Mouse (Mus musculus): Measurements from ENCODE around the gene Luc7l3. TPM values are rescaled to one million over a fixed set of nuclear protein-coding genes. Genes with fewer than 3 reads are reported as not detected.
A peak's percentile ranks its signal among the peaks of the same experiment; 100 is the strongest.

The Luc7l3 gene
- polyA plus RNA-seq (2012; rRNA removed): 94.1 and 138 TPM in 2 replicates
- 96.9 and 104 TPM in 2 replicates for polyA plus RNA-seq (2014; fragmentation: Nextera tagmentation; extraction: Ambion mirVana)

DNA sequence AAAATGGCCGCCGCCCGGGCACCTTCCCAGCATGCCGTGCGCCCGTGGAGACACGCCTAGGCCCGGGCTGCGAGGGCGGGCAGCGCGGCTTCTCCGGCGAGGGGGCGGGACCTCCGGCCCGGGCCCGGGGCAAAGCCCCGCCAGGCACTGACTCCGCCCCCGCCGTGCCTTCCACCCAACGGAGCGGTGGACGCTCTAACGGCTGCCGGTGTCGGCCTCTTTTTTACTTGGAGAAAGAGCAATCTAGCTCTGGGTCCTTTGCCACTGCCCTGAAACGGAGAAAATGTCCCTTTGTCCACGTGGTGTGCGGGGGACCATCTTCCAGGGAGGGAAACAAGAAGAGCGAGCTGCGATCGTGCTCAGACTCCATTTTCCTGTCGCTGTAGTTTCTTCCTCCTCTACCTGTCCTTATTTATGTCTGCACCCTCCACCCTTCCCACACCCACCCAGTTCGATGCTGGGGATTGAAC lies at the start of gene Luc7l3:
Gene Luc7l3 (minus strand): TSS at position 58 of the 470 bp plus-strand sequence.
- peak within 1 kb of the TSS; percentile 76 for H3K4me2 ChIP-seq (replicated peaks; ENCODE audit: low read depth, low read length, severe bottlenecking)
- H3K36me3 ChIP-seq (ENCODE audit: control insufficient read depth, insufficient read depth, low read length): no peaks in the 10 kb centered on the region
- peak within 1 kb of the TSS; percentile 97 for H3K27ac ChIP-seq (replicated peaks; ENCODE audit: low read depth, low read length)
- H3K4me1 ChIP-seq (ENCODE audit: control insufficient read depth, insufficient read depth, low read length): peaks cover 10% of the 10 kb centered on the region
- TF ChIP-seq POLR2A (IDR thresholded peaks at IDR 0.05; ENCODE audit: borderline replicate concordance, extremely low read depth, insufficient read depth, insufficient read length): peak; percentile 81; the same call in 1 of the 2 replicates
- H3K9me3 ChIP-seq (ENCODE audit: control insufficient read depth, low read length): no peaks in the 10 kb centered on the region
- H3K27me3 ChIP-seq (ENCODE audit: control insufficient read depth, insufficient read depth, low read length): no peaks in the 10 kb centered on the region
- peak within 1 kb of the TSS; percentile 99 for H3K4me3 ChIP-seq (replicated peaks; ENCODE audit: low read length)
- DNase-seq (ENCODE audit: low spot score): peak; percentile 93
- 0% methylated on average over 28 of the region's 36 CpGs for WGBS
- ATAC-seq (ENCODE audit: low FRiP score, low read depth): peak; percentile 96
- peak within 1 kb of the TSS; percentile 98 for H3K9ac ChIP-seq (ENCODE audit: low read depth, low read length, severe bottlenecking)

DNA sequence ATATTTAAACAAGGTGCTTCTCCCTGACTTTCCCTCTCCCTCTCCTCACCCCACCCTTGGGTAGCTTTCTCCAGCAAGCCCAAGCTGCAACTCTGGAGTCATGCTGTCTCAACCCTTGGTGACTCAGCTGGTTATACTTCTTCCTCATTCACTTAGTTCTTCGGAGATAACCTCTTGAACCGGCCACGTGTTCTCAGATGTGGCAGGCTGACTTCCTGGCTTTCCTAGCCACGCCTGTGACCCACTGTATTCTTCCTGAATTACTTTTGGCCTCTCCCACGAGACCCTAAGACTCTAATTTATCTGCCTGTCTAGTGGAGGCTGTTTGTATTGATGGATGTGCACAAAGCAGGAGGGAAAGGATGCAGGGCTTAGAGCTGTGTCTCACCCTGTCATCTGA lies 49.0 kb upstream of the Luc7l3 start:
- 23% methylated on average over 5 of the region's 5 CpGs for WGBS
- H3K27me3 ChIP-seq (ENCODE audit: control insufficient read depth, insufficient read depth, low read length): no peaks in the 10 kb centered on the region
- no peaks in the 10 kb centered on the region for H3K36me3 ChIP-seq (ENCODE audit: control insufficient read depth, insufficient read depth, low read length)
- ATAC-seq (ENCODE audit: low FRiP score, low read depth) (no peak), DNase-seq (ENCODE audit: low spot score) (no peak)
- no peak overlapping the region for H3K9ac ChIP-seq (ENCODE audit: low read depth, low read length, severe bottlenecking)
- H3K4me2 ChIP-seq (replicated peaks; ENCODE audit: low read depth, low read length, severe bottlenecking): no peak overlapping the region
- H3K4me1 ChIP-seq (ENCODE audit: control insufficient read depth, insufficient read depth, low read length): no peaks in the 10 kb centered on the region
- TF ChIP-seq POLR2A (IDR thresholded peaks at IDR 0.05; ENCODE audit: borderline replicate concordance, extremely low read depth, insufficient read depth, insufficient read length): no peak
- H3K9me3 ChIP-seq (ENCODE audit: control insufficient read depth, low read length): no peaks in the 10 kb centered on the region
- H3K4me3 ChIP-seq (replicated peaks; ENCODE audit: low read length): no peak overlapping the region
- no peak overlapping the region for H3K27ac ChIP-seq (replicated peaks; ENCODE audit: low read depth, low read length)

DNA sequence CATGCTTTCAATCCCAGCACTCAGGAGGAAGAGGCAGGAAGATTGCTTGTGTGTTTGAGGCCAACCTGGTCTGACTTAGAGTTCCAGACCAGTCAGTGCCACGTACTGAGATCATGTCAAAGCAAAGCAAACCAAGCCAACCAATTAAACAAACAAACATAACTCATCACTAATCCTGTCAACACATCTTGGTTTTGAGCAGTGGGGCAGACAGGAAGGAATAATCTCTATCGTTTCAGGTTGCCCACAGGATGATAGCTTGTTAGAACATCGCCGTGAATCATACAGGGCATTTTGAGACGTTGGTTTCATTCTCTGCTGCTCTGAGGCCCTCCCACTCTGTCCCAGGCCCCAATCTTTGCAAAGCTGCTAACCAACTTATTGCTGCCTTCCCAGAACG lies 48.2 kb upstream of the Luc7l3 start:
- no peak for TF ChIP-seq POLR2A (IDR thresholded peaks at IDR 0.05; ENCODE audit: borderline replicate concordance, extremely low read depth, insufficient read depth, insufficient read length)
- no peak overlapping the region for H3K4me2 ChIP-seq (replicated peaks; ENCODE audit: low read depth, low read length, severe bottlenecking)
- no peak overlapping the region for H3K4me3 ChIP-seq (replicated peaks; ENCODE audit: low read length)
- H3K27ac ChIP-seq (replicated peaks; ENCODE audit: low read depth, low read length): no peak overlapping the region
- H3K4me1 ChIP-seq (ENCODE audit: control insufficient read depth, insufficient read depth, low read length): no peaks in the 10 kb centered on the region
- no peaks in the 10 kb centered on the region for H3K36me3 ChIP-seq (ENCODE audit: control insufficient read depth, insufficient read depth, low read length)
- WGBS: 79% methylated on average over 6 of the region's 6 CpGs
- no peaks in the 10 kb centered on the region for H3K9me3 ChIP-seq (ENCODE audit: control insufficient read depth, low read length)
- ATAC-seq (ENCODE audit: low FRiP score, low read depth) (no peak), DNase-seq (ENCODE audit: low spot score) (no peak)
- no peaks in the 10 kb centered on the region for H3K27me3 ChIP-seq (ENCODE audit: control insufficient read depth, insufficient read depth, low read length)
- no peak overlapping the region for H3K9ac ChIP-seq (ENCODE audit: low read depth, low read length, severe bottlenecking)

DNA sequence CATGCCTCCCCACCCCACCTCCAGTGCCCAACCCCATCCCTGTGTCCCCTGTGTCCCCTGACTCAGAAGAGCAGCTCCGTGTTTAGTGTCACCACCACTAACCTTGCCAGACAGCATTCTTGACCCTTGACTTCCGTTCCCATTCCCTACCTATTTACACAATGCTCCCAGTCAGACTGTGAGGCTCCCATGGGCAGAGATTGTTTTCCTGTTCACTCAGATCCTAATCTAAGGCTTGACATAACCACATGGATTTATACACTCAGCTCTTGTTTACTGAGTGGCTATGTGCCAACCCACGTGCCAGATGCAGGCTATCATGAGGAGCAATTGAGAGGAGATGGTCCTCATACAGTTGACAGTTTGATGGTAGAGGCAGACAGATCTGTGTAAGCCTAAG lies 43.6 kb upstream of the Luc7l3 start:
- no peak overlapping the region for H3K4me2 ChIP-seq (replicated peaks; ENCODE audit: low read depth, low read length, severe bottlenecking)
- H3K27ac ChIP-seq (replicated peaks; ENCODE audit: low read depth, low read length): no peak overlapping the region
- H3K4me1 ChIP-seq (ENCODE audit: control insufficient read depth, insufficient read depth, low read length): no peaks in the 10 kb centered on the region
- H3K9me3 ChIP-seq (ENCODE audit: control insufficient read depth, low read length): no peaks in the 10 kb centered on the region
- H3K4me3 ChIP-seq (replicated peaks; ENCODE audit: low read length): no peak overlapping the region
- H3K36me3 ChIP-seq (ENCODE audit: control insufficient read depth, insufficient read depth, low read length): no peaks in the 10 kb centered on the region
- H3K27me3 ChIP-seq (ENCODE audit: control insufficient read depth, insufficient read depth, low read length): no peaks in the 10 kb centered on the region
- ATAC-seq (ENCODE audit: low FRiP score, low read depth) (no peak), DNase-seq (ENCODE audit: low spot score) (no peak)
- H3K9ac ChIP-seq (ENCODE audit: low read depth, low read length, severe bottlenecking): no peak overlapping the region
- TF ChIP-seq POLR2A (IDR thresholded peaks at IDR 0.05; ENCODE audit: borderline replicate concordance, extremely low read depth, insufficient read depth, insufficient read length): no peak
- WGBS: 64% methylated on average over 3 of the region's 3 CpGs

DNA sequence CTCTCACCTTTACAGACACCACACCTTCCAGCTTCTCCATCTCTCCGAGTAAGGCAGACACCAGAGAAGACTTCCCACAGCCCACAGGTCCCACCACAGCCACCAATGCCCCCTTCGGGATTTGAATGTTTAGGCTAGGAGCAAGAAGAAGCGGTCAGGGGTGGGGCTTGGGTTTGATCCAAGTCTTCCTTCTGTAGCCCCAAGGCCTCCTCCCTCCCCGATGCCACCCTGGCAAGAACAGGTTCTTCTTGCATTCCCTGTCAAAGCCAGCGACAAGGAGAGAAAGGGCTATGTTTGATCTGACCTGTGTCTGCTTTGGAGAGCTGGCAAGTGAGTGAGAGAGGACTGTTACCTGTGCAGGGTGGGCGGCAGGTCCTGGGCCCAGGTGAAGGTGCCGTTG lies 41.9 kb upstream of the Luc7l3 start:
- Histone ChIP-seq H3K9me3 (ENCODE audit: control insufficient read depth, low read length) (no peaks in the 10 kb centered on the region), H3K4me1 (ENCODE audit: control insufficient read depth, insufficient read depth, low read length) (no peaks in the 10 kb centered on the region), H3K27me3 (ENCODE audit: control insufficient read depth, insufficient read depth, low read length) (no peaks in the 10 kb centered on the region), H3K27ac (replicated peaks; ENCODE audit: low read depth, low read length) (no peak overlapping the region), H3K9ac (ENCODE audit: low read depth, low read length, severe bottlenecking) (no peak overlapping the region), H3K36me3 (ENCODE audit: control insufficient read depth, insufficient read depth, low read length) (no peaks in the 10 kb centered on the region), H3K4me2 (replicated peaks; ENCODE audit: low read depth, low read length, severe bottlenecking) (no peak overlapping the region), H3K4me3 (replicated peaks; ENCODE audit: low read length) (no peak overlapping the region)
- WGBS: 75% methylated on average over 7 of the region's 7 CpGs
- DNase-seq (ENCODE audit: low spot score) (peak; percentile 14), ATAC-seq (ENCODE audit: low FRiP score, low read depth) (no peak)
- TF ChIP-seq POLR2A (IDR thresholded peaks at IDR 0.05; ENCODE audit: borderline replicate concordance, extremely low read depth, insufficient read depth, insufficient read length): no peak

DNA sequence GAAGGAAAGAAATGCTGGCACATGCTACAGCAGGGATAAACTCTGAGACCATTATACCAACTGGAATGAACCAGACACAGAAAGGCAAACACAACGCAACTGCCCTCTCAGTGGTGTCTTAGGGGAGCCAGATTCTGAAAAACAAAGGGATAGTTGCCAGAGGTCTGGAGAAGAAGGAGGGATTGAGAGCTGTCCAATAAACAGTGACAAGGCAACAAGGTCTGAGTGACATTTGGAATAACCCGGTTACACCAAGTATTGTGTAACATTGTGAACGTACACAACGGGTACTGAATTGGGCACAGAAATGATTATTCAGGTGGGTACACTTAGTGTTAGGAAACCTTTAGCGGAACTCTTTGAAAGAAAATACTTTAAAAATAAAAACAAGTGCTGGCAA lies 40.3 kb upstream of the Luc7l3 start:
- H3K9me3 ChIP-seq (ENCODE audit: control insufficient read depth, low read length): no peaks in the 10 kb centered on the region
- no peak overlapping the region for H3K4me2 ChIP-seq (replicated peaks; ENCODE audit: low read depth, low read length, severe bottlenecking)
- ATAC-seq (ENCODE audit: low FRiP score, low read depth): no peak
- WGBS: 92% methylated on average over 5 of the region's 5 CpGs
- no peak overlapping the region for H3K27ac ChIP-seq (replicated peaks; ENCODE audit: low read depth, low read length)
- no peaks in the 10 kb centered on the region for H3K4me1 ChIP-seq (ENCODE audit: control insufficient read depth, insufficient read depth, low read length)
- no peak overlapping the region for H3K4me3 ChIP-seq (replicated peaks; ENCODE audit: low read length)
- DNase-seq (ENCODE audit: low spot score): no peak
- no peaks in the 10 kb centered on the region for H3K27me3 ChIP-seq (ENCODE audit: control insufficient read depth, insufficient read depth, low read length)
- H3K36me3 ChIP-seq (ENCODE audit: control insufficient read depth, insufficient read depth, low read length): no peaks in the 10 kb centered on the region
- TF ChIP-seq POLR2A (IDR thresholded peaks at IDR 0.05; ENCODE audit: borderline replicate concordance, extremely low read depth, insufficient read depth, insufficient read length): no peak
- H3K9ac ChIP-seq (ENCODE audit: low read depth, low read length, severe bottlenecking): no peak overlapping the region
